Mouse (Mus musculus): Measurements from ENCODE around the gene Wdfy3. TPM values are rescaled to one million over a fixed set of nuclear protein-coding genes. Genes with fewer than 3 reads are reported as not detected.
"Not testable (repeated sequence)": the region's sequence is repeated elsewhere in the genome, so short reads cannot be mapped to it uniquely, and the experiment has no call there.

The Wdfy3 gene
- total and polyA plus RNA-seq, 2 experiments from 2014 or later = 5.2 to 25.8 TPM

- Histone ChIP-seq H3K27me3 (ENCODE audit: control insufficient read depth, insufficient read depth, low read length) (no peaks in the 10 kb centered on the region), H3K4me3 (ENCODE audit: low read depth, low read length) (no peak overlapping the region), H3K27ac (ENCODE audit: low read depth) (no peak overlapping the region), H3K36me3 (replicated peaks; ENCODE audit: control insufficient read depth, insufficient read depth, low read length) (peaks cover 71% of the 10 kb centered on the region), H3K9ac (replicated peaks; ENCODE audit: low read depth, low read length) (no peak overlapping the region), H3K4me2 (ENCODE audit: low read depth, low read length) (no peak overlapping the region), H3K4me1 (ENCODE audit: control insufficient read depth, insufficient read depth) (no peaks in the 10 kb centered on the region), H3K9me3 (replicated peaks; ENCODE audit: control insufficient read depth, low read length) (no peaks in the 10 kb centered on the region)
- TF ChIP-seq EP300 (IDR thresholded peaks at IDR 0.05; ENCODE audit: low read depth) = no peak
- TF ChIP-seq CTCF (IDR thresholded peaks at IDR 0.05; ENCODE audit: low read depth) = no peak
- WGBS = 95% methylated on average over 5 of the region's 5 CpGs
- no peak for DNase-seq (ENCODE audit: low spot score)
- no peak for ATAC-seq (ENCODE audit: insufficient read depth, low read depth)
These were observed 229.2 kb downstream of the Wdfy3 start for GRCm38 (mm10) chr5:101840476-101840875.

GRCm38 (mm10) chr5:101837605-101838004 is 232.1 kb downstream of the Wdfy3 start:
- not testable (repeated sequence) for H3K4me3 ChIP-seq (ENCODE audit: low read depth, low read length); H3K27me3 ChIP-seq (ENCODE audit: control insufficient read depth, insufficient read depth, low read length); H3K4me1 ChIP-seq (ENCODE audit: control insufficient read depth, insufficient read depth); H3K27ac ChIP-seq (ENCODE audit: low read depth); H3K4me2 ChIP-seq (ENCODE audit: low read depth, low read length); H3K9me3 ChIP-seq (replicated peaks; ENCODE audit: control insufficient read depth, low read length); ATAC-seq (ENCODE audit: insufficient read depth, low read depth); H3K9ac ChIP-seq (replicated peaks; ENCODE audit: low read depth, low read length); DNase-seq (ENCODE audit: low spot score)
- 95% methylated on average over 2 of the region's 2 CpGs for WGBS
- peaks cover 63% of the 10 kb centered on the region for H3K36me3 ChIP-seq (replicated peaks; ENCODE audit: control insufficient read depth, insufficient read depth, low read length)

GRCm38 (mm10) chr5:101836221-101836620 is 233.5 kb downstream of the Wdfy3 start:
- Histone ChIP-seq H3K9ac (replicated peaks; ENCODE audit: low read depth, low read length) (no peak overlapping the region), H3K4me1 (ENCODE audit: control insufficient read depth, insufficient read depth) (no peaks in the 10 kb centered on the region), H3K27me3 (ENCODE audit: control insufficient read depth, insufficient read depth, low read length) (no peaks in the 10 kb centered on the region), H3K27ac (ENCODE audit: low read depth) (no peak overlapping the region), H3K36me3 (replicated peaks; ENCODE audit: control insufficient read depth, insufficient read depth, low read length) (peaks cover 56% of the 10 kb centered on the region), H3K9me3 (replicated peaks; ENCODE audit: control insufficient read depth, low read length) (no peaks in the 10 kb centered on the region), H3K4me3 (ENCODE audit: low read depth, low read length) (no peak overlapping the region), H3K4me2 (ENCODE audit: low read depth, low read length) (no peak overlapping the region)
- DNase-seq (ENCODE audit: low spot score) (no peak), ATAC-seq (ENCODE audit: insufficient read depth, low read depth) (no peak)
- no peak for TF ChIP-seq EP300 (IDR thresholded peaks at IDR 0.05; ENCODE audit: low read depth)
- TF ChIP-seq CTCF (IDR thresholded peaks at IDR 0.05; ENCODE audit: low read depth) = no peak
- 93% methylated on average over 11 of the region's 11 CpGs for WGBS

- no peak overlapping the region for H3K9ac ChIP-seq (replicated peaks; ENCODE audit: low read depth, low read length)
- WGBS = 79% methylated on average over 8 of the region's 8 CpGs
- no peaks in the 10 kb centered on the region for H3K4me1 ChIP-seq (ENCODE audit: control insufficient read depth, insufficient read depth)
- ATAC-seq (ENCODE audit: insufficient read depth, low read depth) (no peak), DNase-seq (ENCODE audit: low spot score) (no peak)
- peaks cover 43% of the 10 kb centered on the region for H3K36me3 ChIP-seq (replicated peaks; ENCODE audit: control insufficient read depth, insufficient read depth, low read length)
- H3K9me3 ChIP-seq (replicated peaks; ENCODE audit: control insufficient read depth, low read length) = no peaks in the 10 kb centered on the region
- no peak overlapping the region for H3K27ac ChIP-seq (ENCODE audit: low read depth)
- no peaks in the 10 kb centered on the region for H3K27me3 ChIP-seq (ENCODE audit: control insufficient read depth, insufficient read depth, low read length)
- no peak overlapping the region for H3K4me2 ChIP-seq (ENCODE audit: low read depth, low read length)
- no peak overlapping the region for H3K4me3 ChIP-seq (ENCODE audit: low read depth, low read length)
- no peak for TF ChIP-seq CTCF (IDR thresholded peaks at IDR 0.05; ENCODE audit: low read depth)
- TF ChIP-seq EP300 (IDR thresholded peaks at IDR 0.05; ENCODE audit: low read depth) = no peak
These were observed 235.8 kb downstream of the Wdfy3 start for GRCm38 (mm10) chr5:101833875-101834274.

GRCm38 (mm10) chr5:101832991-101833390 is 236.7 kb downstream of the Wdfy3 start:
- H3K4me1 ChIP-seq (ENCODE audit: control insufficient read depth, insufficient read depth) = no peaks in the 10 kb centered on the region
- no peaks in the 10 kb centered on the region for H3K9me3 ChIP-seq (replicated peaks; ENCODE audit: control insufficient read depth, low read length)
- ATAC-seq (ENCODE audit: insufficient read depth, low read depth) (no peak), DNase-seq (ENCODE audit: low spot score) (no peak)
- H3K4me3 ChIP-seq (ENCODE audit: low read depth, low read length) = no peak overlapping the region
- H3K9ac ChIP-seq (replicated peaks; ENCODE audit: low read depth, low read length) = no peak overlapping the region
- 88% methylated on average over 5 of the region's 5 CpGs for WGBS
- H3K27ac ChIP-seq (ENCODE audit: low read depth) = no peak overlapping the region
- H3K27me3 ChIP-seq (ENCODE audit: control insufficient read depth, insufficient read depth, low read length) = no peaks in the 10 kb centered on the region
- H3K4me2 ChIP-seq (ENCODE audit: low read depth, low read length) = no peak overlapping the region
- TF ChIP-seq CTCF (IDR thresholded peaks at IDR 0.05; ENCODE audit: low read depth) (no peak), EP300 (IDR thresholded peaks at IDR 0.05; ENCODE audit: low read depth) (no peak)
- H3K36me3 ChIP-seq (replicated peaks; ENCODE audit: control insufficient read depth, insufficient read depth, low read length) = peaks cover 43% of the 10 kb centered on the region

GRCm38 (mm10) chr5:101832042-101832441 is 237.7 kb downstream of the Wdfy3 start:
- Histone ChIP-seq H3K9me3 (replicated peaks; ENCODE audit: control insufficient read depth, low read length) (no peaks in the 10 kb centered on the region), H3K36me3 (replicated peaks; ENCODE audit: control insufficient read depth, insufficient read depth, low read length) (peaks cover 42% of the 10 kb centered on the region), H3K4me1 (ENCODE audit: control insufficient read depth, insufficient read depth) (0 out of 2 replicates have a peak, but pooled peaks cover 2% of the 10 kb centered on the region), H3K9ac (replicated peaks; ENCODE audit: low read depth, low read length) (no peak overlapping the region), H3K27ac (ENCODE audit: low read depth) (no peak overlapping the region), H3K27me3 (ENCODE audit: control insufficient read depth, insufficient read depth, low read length) (peaks cover 4% of the 10 kb centered on the region; the same call in 1 of the 2 replicates), H3K4me2 (ENCODE audit: low read depth, low read length) (no peak overlapping the region), H3K4me3 (ENCODE audit: low read depth, low read length) (no peak overlapping the region)
- TF ChIP-seq EP300 (IDR thresholded peaks at IDR 0.05; ENCODE audit: low read depth) (no peak), CTCF (IDR thresholded peaks at IDR 0.05; ENCODE audit: low read depth) (no peak)
- ATAC-seq (ENCODE audit: insufficient read depth, low read depth) = no peak
- 92% methylated on average over 6 of the region's 6 CpGs for WGBS
- DNase-seq (ENCODE audit: low spot score) = no peak

Data from heart, postnatal 0 days (tissue).